8 mouse cellular contexts compared by ENCODE assay signal in the genomic region with DNA sequence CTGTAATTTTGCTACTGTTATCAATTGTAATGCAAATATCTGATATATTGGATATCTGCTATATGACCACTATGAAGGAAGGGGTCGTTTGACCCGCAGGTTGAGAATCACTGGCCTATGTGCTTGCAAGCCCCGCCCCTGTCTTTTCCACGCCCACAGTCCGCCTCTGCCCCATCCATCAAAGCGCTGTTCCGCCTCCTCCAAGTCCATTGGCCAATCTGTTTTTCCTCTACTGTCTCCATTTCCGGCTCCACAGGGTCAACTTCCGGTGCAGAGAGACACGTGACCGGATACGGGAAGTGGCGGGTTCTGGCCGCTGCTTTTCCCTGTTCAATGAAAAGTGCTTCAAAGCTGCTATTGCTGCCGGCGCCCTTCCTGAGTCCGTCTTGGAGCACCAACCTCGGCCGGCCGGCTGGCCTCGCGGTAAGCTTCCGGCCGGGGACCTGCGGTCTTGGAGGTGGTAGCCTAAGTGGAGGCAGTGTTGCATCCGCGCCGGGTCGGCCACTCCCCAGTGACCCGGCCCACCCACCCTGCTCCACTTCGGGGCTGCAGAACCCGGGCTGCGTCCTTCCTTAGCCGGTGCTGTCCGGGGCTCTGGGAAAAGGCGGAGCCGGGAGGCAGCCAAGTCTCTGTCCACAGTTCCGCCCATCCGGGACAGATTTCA. TPM values are rescaled to one million over a fixed set of nuclear protein-coding genes. Genes with fewer than 3 reads are reported as not detected.
DNase-seq lines count a peak whose midpoint lies in the region; ATAC-seq and TF ChIP-seq lines count a peak whose summit lies in the region.

Exoc1 (plus strand) TSS at position 272 of the 664 bp plus-strand sequence.

- no peaks in the 10 kb centered on the region for H3K27me3 ChIP-seq in C2C12 (ENCODE audit: control insufficient read depth, insufficient read depth, insufficient read length)
- no peaks in the 10 kb centered on the region; the same call in none of the 2 replicates for H3K27me3 ChIP-seq in erythroblast, embryonic 14.5 days (ENCODE audit: control insufficient read depth)
- no peaks in the 10 kb centered on the region for H3K27me3 ChIP-seq in heart, embryonic 11.5 days (ENCODE audit: control insufficient read depth, insufficient read depth, low read length)
- no peaks in the 10 kb centered on the region for H3K27me3 ChIP-seq in kidney, embryonic 16.5 days (ENCODE audit: insufficient read depth, low read length)
- no peaks in the 10 kb centered on the region; the same call in 1 of the 2 replicates for H3K27me3 ChIP-seq in liver, adult 2 months (ENCODE audit: control insufficient read depth, insufficient read depth, low read length)
- no peaks in the 10 kb centered on the region for H3K27me3 ChIP-seq in myocyte (ENCODE audit: control insufficient read depth, insufficient read depth, insufficient read length)
- H3K27me3 ChIP-seq in splenic B cell, adult 2 months (ENCODE audit: control insufficient read depth, insufficient read depth, low read length, poor library complexity, severe bottlenecking) = no peaks in the 10 kb centered on the region

- H3K4me3 ChIP-seq in C2C12 (ENCODE audit: insufficient read depth, poor library complexity, severe bottlenecking) = peak within 1 kb of the TSS; percentile 75
- H3K4me3 ChIP-seq in erythroblast, embryonic 14.5 days (replicated peaks) = peak within 1 kb of the TSS; percentile 86
- peak within 1 kb of the TSS; percentile 97 for H3K4me3 ChIP-seq in heart, embryonic 11.5 days (ENCODE audit: low read depth, low read length)
- peak within 1 kb of the TSS; percentile 94 for H3K4me3 ChIP-seq in kidney, embryonic 16.5 days (ENCODE audit: low read length)
- H3K4me3 ChIP-seq in liver, adult 2 months (ENCODE audit: insufficient read depth, low read depth, low read length) = peak within 1 kb of the TSS; percentile 74
- peak within 1 kb of the TSS; percentile 60 for H3K4me3 ChIP-seq in myocyte

- no peak for TF ChIP-seq CTCF in C2C12 (IDR thresholded peaks at IDR 0.05; ENCODE audit: control insufficient read depth, insufficient read depth, insufficient read length)
- no peak for TF ChIP-seq CTCF in brain, embryonic 14.5 days (IDR thresholded peaks at IDR 0.05; ENCODE audit: borderline replicate concordance, extremely low read depth, insufficient read depth, insufficient read length)
- no peak for TF ChIP-seq CTCF in liver, adult 2 months (IDR thresholded peaks at IDR 0.05; ENCODE audit: low read depth, low read length)

- H3K27ac ChIP-seq in heart, embryonic 11.5 days (ENCODE audit: low read depth, low read length) = peak within 1 kb of the TSS; percentile 81
- H3K27ac ChIP-seq in kidney, embryonic 16.5 days (ENCODE audit: low read length) = peak within 1 kb of the TSS; percentile 95
- 0 out of 2 replicates have a peak within 1 kb of the TSS, but pooled peaks have one; percentile 3 for H3K27ac ChIP-seq in liver, adult 2 months (replicated peaks; ENCODE audit: insufficient read depth, low read depth, low read length)

- H3K9ac ChIP-seq in heart, embryonic 11.5 days (ENCODE audit: low read depth, low read length) = peak within 1 kb of the TSS; percentile 73
- H3K9ac ChIP-seq in kidney, embryonic 16.5 days (replicated peaks; ENCODE audit: low read length) = peak within 1 kb of the TSS; percentile 88
- H3K9ac ChIP-seq in liver, adult 2 months (ENCODE audit: low read depth, low read length) = peak within 1 kb of the TSS; percentile 56

- peak; percentile 99 for ATAC-seq in heart, embryonic 11.5 days (replicated peaks; ENCODE audit: insufficient number of reproducible peaks, low FRiP score, low TSS enrichment)
- ATAC-seq in kidney, embryonic 16.5 days (ENCODE audit: low FRiP score, low TSS enrichment) = peak; percentile 100

- TF ChIP-seq POLR2A in brain, embryonic 14.5 days (IDR thresholded peaks at IDR 0.05; ENCODE audit: borderline replicate concordance, extremely low read depth, insufficient read depth, insufficient read length, poor library complexity, severe bottlenecking) = no peak
- no peak for TF ChIP-seq POLR2A in liver, adult 2 months (IDR thresholded peaks at IDR 0.05; ENCODE audit: extremely low read depth, insufficient read depth, low read length)
- TF ChIP-seq POLR2A in myocyte (IDR thresholded peaks at IDR 0.05; ENCODE audit: insufficient read length, low read depth) = no peak

- H3K4me2 ChIP-seq in heart, embryonic 11.5 days = peak within 1 kb of the TSS; percentile 91
- H3K4me2 ChIP-seq in kidney, embryonic 16.5 days (replicated peaks; ENCODE audit: low read depth, low read length) = peak within 1 kb of the TSS; percentile 89
- peak within 1 kb of the TSS; percentile 77 for H3K4me2 ChIP-seq in myocyte (ENCODE audit: low read depth)

- H3K4me1 ChIP-seq in erythroblast, embryonic 14.5 days (ENCODE audit: control insufficient read depth) = peaks cover 17% of the 10 kb centered on the region
- peaks cover 7% of the 10 kb centered on the region; the same call in 1 of the 2 replicates for H3K4me1 ChIP-seq in heart, embryonic 11.5 days (ENCODE audit: control insufficient read depth, insufficient read depth, low read length)
- H3K4me1 ChIP-seq in kidney, embryonic 16.5 days (ENCODE audit: insufficient read depth, low read length) = peaks cover 14% of the 10 kb centered on the region
- H3K4me1 ChIP-seq in liver, adult 2 months (ENCODE audit: control insufficient read depth, insufficient read depth, low read length) = peaks cover 3% of the 10 kb centered on the region; the same call in 1 of the 2 replicates

- peaks cover 11% of the 10 kb centered on the region for H3K79me3 ChIP-seq in C2C12 (ENCODE audit: low read depth)

- H3ac ChIP-seq in C2C12 (ENCODE audit: control insufficient read depth, insufficient read length, low read depth) = peak within 1 kb of the TSS; percentile 60
- H3ac ChIP-seq in myocyte (ENCODE audit: control insufficient read depth, insufficient read length) = peak within 1 kb of the TSS; percentile 84

- DNase-seq in brain, embryonic 14.5 days (ENCODE audit: low read depth) = peak; percentile 99
- peak; percentile 91 for DNase-seq in liver, adult 2 months (ENCODE audit: extremely low read depth, low read depth, low spot score)
- peak; percentile 94 for DNase-seq in splenic B cell, adult 2 months (ENCODE audit: low read depth, low spot score)

- H3K36me3 ChIP-seq in C2C12 (ENCODE audit: control insufficient read depth, insufficient read depth) (peaks cover 8% of the 10 kb centered on the region), myocyte (ENCODE audit: control insufficient read depth, insufficient read depth) (no peaks in the 10 kb centered on the region)
- peaks cover 14% of the 10 kb centered on the region for H3K36me3 ChIP-seq in erythroblast, embryonic 14.5 days (ENCODE audit: control insufficient read depth)
- no peaks in the 10 kb centered on the region for H3K36me3 ChIP-seq in heart, embryonic 11.5 days (ENCODE audit: control insufficient read depth, insufficient read depth, low read length)
- peaks cover 4% of the 10 kb centered on the region; the same call in 1 of the 2 replicates for H3K36me3 ChIP-seq in kidney, embryonic 16.5 days (ENCODE audit: insufficient read depth, low read length)
- H3K36me3 ChIP-seq in liver, adult 2 months (ENCODE audit: control insufficient read depth, insufficient read depth, low read length) = peaks cover 3% of the 10 kb centered on the region; the same call in 1 of the 2 replicates
- no peaks in the 10 kb centered on the region for H3K36me3 ChIP-seq in splenic B cell, adult 2 months (ENCODE audit: control insufficient read depth, insufficient read depth, low read length, poor library complexity, severe bottlenecking)

- H3K79me2 ChIP-seq in C2C12 (ENCODE audit: control insufficient read depth, insufficient read depth) = peaks cover 30% of the 10 kb centered on the region
- no peaks in the 10 kb centered on the region for H3K79me2 ChIP-seq in liver, adult 2 months (ENCODE audit: control insufficient read depth, insufficient read depth, low read length)
- H3K79me2 ChIP-seq in myocyte (ENCODE audit: control insufficient read depth, insufficient read depth) = peaks cover 17% of the 10 kb centered on the region

- H3K9me3 ChIP-seq in erythroblast, embryonic 14.5 days (ENCODE audit: control insufficient read depth, low read length) = no peaks in the 10 kb centered on the region; the same call in 1 of the 2 replicates
- H3K9me3 ChIP-seq in heart, embryonic 11.5 days (replicated peaks; ENCODE audit: control insufficient read depth, low read length) = no peaks in the 10 kb centered on the region
- no peaks in the 10 kb centered on the region for H3K9me3 ChIP-seq in kidney, embryonic 16.5 days (ENCODE audit: low read length)

- WGBS in heart, embryonic 11.5 days (ENCODE audit: insufficient replicate concordance) = under 1% methylated on average over 39 of the region's 39 CpGs
- under 1% methylated on average over 39 of the region's 39 CpGs for WGBS in kidney, embryonic 16.5 days
- 1% methylated on average over 39 of the region's 39 CpGs for WGBS in liver, adult 2 months

TF ChIP-seq in C2C12, 6 proteins besides CTCF, POLR2A, EP300 and RAD21:
- no peak for TF ChIP-seq MYOG (IDR thresholded peaks at IDR 0.05; ENCODE audit: control insufficient read depth, extremely low read depth, insufficient read length)
- TF ChIP-seq MYOD1 (IDR thresholded peaks at IDR 0.05; ENCODE audit: control insufficient read depth, insufficient read length, low read depth) = no peak
- TF ChIP-seq MAX (IDR thresholded peaks at IDR 0.05) = peak; percentile 52
- TF ChIP-seq CEBPB (IDR thresholded peaks at IDR 0.05; ENCODE audit: low read depth) = no peak
- TF ChIP-seq USF1 (IDR thresholded peaks at IDR 0.05; ENCODE audit: low read depth) = peak; percentile 99
- no peak for TF ChIP-seq FOSL1 (IDR thresholded peaks at IDR 0.05; ENCODE audit: insufficient read depth, low read length, poor library complexity, severe bottlenecking)

TF ChIP-seq in myocyte, 11 proteins besides CTCF, POLR2A, EP300 and RAD21 (continues in another document):
- TF ChIP-seq MYOD1 (IDR thresholded peaks at IDR 0.05; ENCODE audit: control insufficient read depth in 1 of 3, insufficient read length in 2 of 3, low read depth in 2 of 3) (no peak), POLR2AphosphoS2 (IDR thresholded peaks at IDR 0.05; ENCODE audit: insufficient read length, low read depth) (no peak), TCF3 (IDR thresholded peaks at IDR 0.05; ENCODE audit: insufficient read length, low read depth) (no peak), MYOG (IDR thresholded peaks at IDR 0.05; ENCODE audit: control insufficient read depth in 1 of 3, insufficient read depth in 1 of 3, insufficient read length in 2 of 3, low read depth in 2 of 3) (no peak), SRF (IDR thresholded peaks at IDR 0.05; ENCODE audit: control insufficient read depth, insufficient read length, low read depth) (peak; percentile 34)

RNA-seq across cellular contexts. Expression of gene Exoc1, which starts in this region (rescaled TPM):
- 17.6 TPM for polyA plus RNA-seq in C2C12 (2012; fragmentation: generic; extraction: Trizol)
- 97.5 and 99.5 TPM in 2 replicates for polyA plus RNA-seq in brain, embryonic 14.5 days (2012; rRNA removed)
- 0.30 and 0.31 TPM in 2 replicates for polyA plus RNA-seq in erythroblast, embryonic 14.5 days (2012)
- 29.1 and 30.6 TPM in 2 replicates for polyA plus RNA-seq in heart, embryonic 11.5 days (2014; fragmentation: Nextera tagmentation; extraction: Ambion mirVana)
- 35.3 and 39.2 TPM in 2 replicates for polyA plus RNA-seq in kidney, embryonic 16.5 days (2015; fragmentation: Nextera tagmentation; extraction: Ambion mirVana)
- total RNA-seq in liver, adult 2 months (2014; rRNA removed) = 14.7 and 14.8 TPM in 2 replicates
- polyA plus RNA-seq in liver, adult 2 months (2012; rRNA removed) = 6.6 and 7.2 TPM in 2 replicates
- polyA plus RNA-seq in myocyte (2012; fragmentation: generic; extraction: Trizol) = 16.8 TPM

Comparison
In these comparisons a context has a peak if more than half of its experiments do, and no peak if none do; other contexts are left out.
1. Peak in every context shown above with its lines: DNase-seq, ATAC-seq, H3K4me3 ChIP-seq and H3K27ac ChIP-seq.
2. H3K27ac ChIP-seq: peak in every context shown above with its lines; median percentile 95 in kidney, embryonic 16.5 days; 81 in heart, embryonic 11.5 days; 3 in liver, adult 2 months.